Mouse (Mus musculus) heart, embryonic 11.5 days (tissue): ENCODE data around the gene Actrt3. TPM values are rescaled to one million over a fixed set of nuclear protein-coding genes. Genes with fewer than 3 reads are reported as not detected.
A peak's percentile ranks its signal among the peaks of the same experiment; 100 is the strongest.
"Not testable (repeated sequence)": the region's sequence is repeated elsewhere in the genome, so short reads cannot be mapped to it uniquely, and the experiment has no call there.

Experiments used
- ATAC-seq: fragments of 200-750 bp; cut with Nextera tagmentation; replicated peaks from 2 replicates; pipeline ENCODE4 v1.8.0; 2017; ENCODE audit warnings: moderate library complexity; ENCODE audit not compliant: insufficient number of reproducible peaks, low FRiP score, low TSS enrichment
- H3K27ac ChIP-seq: fragments of 300-500 bp; sonication (generic); 2 replicates; pipeline ENCODE4 v1.5.1; 2014; ENCODE audit warnings: mild to moderate bottlenecking, low read depth, low read length
- H3K27me3 ChIP-seq: fragments of 300-500 bp; sonication (generic); 2 replicates; pipeline ENCODE4 v1.6.1; 2014; ENCODE audit warnings: mild to moderate bottlenecking, low read length, mixed read lengths; ENCODE audit not compliant: control insufficient read depth, insufficient read depth
- H3K36me3 ChIP-seq: fragments of 300-500 bp; sonication (generic); 2 replicates; pipeline ENCODE4 v1.6.1; 2014; ENCODE audit warnings: mild to moderate bottlenecking, low read length, moderate library complexity, mixed read lengths; ENCODE audit not compliant: control insufficient read depth, insufficient read depth
- H3K4me1 ChIP-seq: fragments of 300-500 bp; sonication (generic); 2 replicates; pipeline ENCODE4 v1.6.1; 2014; ENCODE audit warnings: low read length; ENCODE audit not compliant: control insufficient read depth, insufficient read depth
- H3K4me2 ChIP-seq: fragments of 300-500 bp; sonication (generic); 2 replicates; pipeline ENCODE4 v1.6.1; 2014; ENCODE audit warnings: mild to moderate bottlenecking, moderate library complexity
- H3K4me3 ChIP-seq: fragments of 300-500 bp; sonication (generic); 2 replicates; pipeline ENCODE4 v1.5.1; 2014; ENCODE audit warnings: low read depth, low read length
- H3K9ac ChIP-seq: fragments of 300-500 bp; sonication (generic); 2 replicates; pipeline ENCODE4 v1.6.1; 2014; ENCODE audit warnings: mild to moderate bottlenecking, low read depth, low read length, moderate library complexity
- H3K9me3 ChIP-seq: fragments of 300-500 bp; sonication (generic); replicated peaks from 2 replicates; pipeline ENCODE4 v1.6.1; 2016; ENCODE audit warnings: low read length; ENCODE audit not compliant: control insufficient read depth
- WGBS: fragments of 180-500 bp; shearing (Covaris S2); extraction: QIAGEN DNeasy Blood & Tissue Kit; methylation state at CpG from one replicate; pipeline ENCODE4 v1.1.7; 2014; ENCODE audit not compliant: insufficient replicate concordance; 5-methylcytosine and 5-hydroxymethylcytosine counted together
- polyA plus RNA-seq: library from polyadenylated mRNA; unstranded; fragments of >200 nt; fragmentation: Nextera tagmentation; extraction: Ambion mirVana; gene quantifications from 2 replicates; pipeline ENCODE4 v1.2.1, GENCODE M21; 2014

Actrt3 gene
- polyA plus RNA-seq, 1 experiment from 2014 or later, result not detected

GRCm38 (mm10) chr3:30597271-30597670 lies 2.5 kb downstream of the Actrt3 start:
- no peaks in the 10 kb centered on the region for H3K36me3 ChIP-seq
- no peaks in the 10 kb centered on the region for H3K9me3 ChIP-seq
- peaks cover 8% of the 10 kb centered on the region for H3K27me3 ChIP-seq
- no peaks in the 10 kb centered on the region for H3K4me1 ChIP-seq
- H3K9ac ChIP-seq, result no peak overlapping the region
- no peak for ATAC-seq
- 82% methylated on average over 7 of the region's 7 CpGs for WGBS
- no peak overlapping the region for H3K27ac ChIP-seq
- no peak overlapping the region for H3K4me2 ChIP-seq
- no peak overlapping the region for H3K4me3 ChIP-seq

- Histone ChIP-seq H3K27me3 (peaks cover 8% of the 10 kb centered on the region), H3K9ac (peak overlapping the region; percentile 68), H3K36me3 (no peaks in the 10 kb centered on the region), H3K27ac (no peak overlapping the region), H3K4me1 (no peaks in the 10 kb centered on the region), H3K9me3 (no peaks in the 10 kb centered on the region), H3K4me2 (peak overlapping the region; percentile 76), H3K4me3 (peak overlapping the region; percentile 57)
- WGBS, result 1% methylated on average over 62 of the region's 62 CpGs
- peak; percentile 32; the same call in 1 of the 2 replicates for ATAC-seq
Measured at GRCm38 (mm10) chr3:30595111-30595832, 4.5 kb downstream of the Actrt3 start.

GRCm38 (mm10) chr3:30593719-30594485 lies 5.8 kb downstream of the Actrt3 start:
- Histone ChIP-seq H3K27me3 (peaks cover 8% of the 10 kb centered on the region), H3K9me3 (no peaks in the 10 kb centered on the region), H3K36me3 (no peaks in the 10 kb centered on the region), H3K9ac (no peak overlapping the region), H3K4me3 (no peak overlapping the region), H3K27ac (no peak overlapping the region), H3K4me1 (no peaks in the 10 kb centered on the region), H3K4me2 (no peak overlapping the region)
- no peak for ATAC-seq
- WGBS, result 67% methylated on average over 4 of the region's 4 CpGs

- Histone ChIP-seq H3K4me2 (no peak overlapping the region), H3K9me3 (no peaks in the 10 kb centered on the region), H3K4me1 (no peaks in the 10 kb centered on the region), H3K4me3 (no peak overlapping the region), H3K9ac (no peak overlapping the region), H3K27ac (no peak overlapping the region), H3K36me3 (no peaks in the 10 kb centered on the region), H3K27me3 (no peaks in the 10 kb centered on the region; the same call in 1 of the 2 replicates)
- WGBS, result 3% methylated on average over 2 of the region's 2 CpGs
- no peak; the same call in 1 of the 2 replicates for ATAC-seq
Measured at GRCm38 (mm10) chr3:30592418-30592853, 7.3 kb downstream of the Actrt3 start.

- ATAC-seq, result no peak
- Histone ChIP-seq H3K4me1 (no peaks in the 10 kb centered on the region), H3K4me3 (no peak overlapping the region), H3K36me3 (no peaks in the 10 kb centered on the region), H3K9me3 (no peaks in the 10 kb centered on the region), H3K27me3 (no peaks in the 10 kb centered on the region), H3K4me2 (no peak overlapping the region), H3K27ac (no peak overlapping the region), H3K9ac (no peak overlapping the region)
- WGBS, result 61% methylated on average over 6 of the region's 6 CpGs
Measured at GRCm38 (mm10) chr3:30588865-30589264, 10.9 kb downstream of the Actrt3 start.

GRCm38 (mm10) chr3:30573549-30573948 lies 26.2 kb downstream of the Actrt3 start:
- WGBS, result 14% methylated on average over 2 of the region's 2 CpGs
- Histone ChIP-seq H3K36me3 (no peaks in the 10 kb centered on the region), H3K4me1 (no peaks in the 10 kb centered on the region), H3K9ac (no peak overlapping the region), H3K27ac (no peak overlapping the region), H3K4me3 (no peak overlapping the region), H3K9me3 (no peaks in the 10 kb centered on the region), H3K27me3 (no peaks in the 10 kb centered on the region), H3K4me2 (no peak overlapping the region)
- ATAC-seq, result no peak

- not testable (repeated sequence) for H3K4me1 ChIP-seq, H3K4me3 ChIP-seq, H3K9me3 ChIP-seq, H3K4me2 ChIP-seq, H3K27ac ChIP-seq, H3K36me3 ChIP-seq, ATAC-seq, H3K9ac ChIP-seq, H3K27me3 ChIP-seq
- no CpG with 5 or more reads among the region's 2 CpGs for WGBS
Measured at GRCm38 (mm10) chr3:30566333-30566732, 33.4 kb downstream of the Actrt3 start.

- no peaks in the 10 kb centered on the region for H3K27me3 ChIP-seq
- ATAC-seq, result no peak
- 53% methylated on average over 6 of the region's 6 CpGs for WGBS
- H3K36me3 ChIP-seq, result no peaks in the 10 kb centered on the region
- H3K27ac ChIP-seq, result no peak overlapping the region
- H3K9me3 ChIP-seq, result no peaks in the 10 kb centered on the region
- H3K4me3 ChIP-seq, result no peak overlapping the region
- no peaks in the 10 kb centered on the region for H3K4me1 ChIP-seq
- no peak overlapping the region for H3K9ac ChIP-seq
- no peak overlapping the region for H3K4me2 ChIP-seq
Measured at GRCm38 (mm10) chr3:30560677-30561314, 38.9 kb downstream of the Actrt3 start.
